Mouse (Mus musculus): ENCODE measurements around the gene Asgr2. TPM values are rescaled to one million over a fixed set of nuclear protein-coding genes. Genes with fewer than 3 reads are reported as not detected.

Asgr2 gene
- polyA plus RNA-seq, 1 experiment from 2014 or later: 0.22 TPM

GRCm38 (mm10) chr11:70079175-70079574 lies 13.3 kb upstream of the Asgr2 start:
- no peak for ATAC-seq (replicated peaks; ENCODE audit: extremely low read depth, insufficient read depth, low FRiP score)
- Histone ChIP-seq H3K36me3 (ENCODE audit: control insufficient read depth, insufficient read depth) (no peaks in the 10 kb centered on the region), H3K4me2 (ENCODE audit: low read depth, low read length) (no peak overlapping the region), H3K4me3 (ENCODE audit: low read length) (no peak overlapping the region), H3K27ac (ENCODE audit: low read length) (no peak overlapping the region), H3K9ac (ENCODE audit: low read length) (no peak overlapping the region), H3K4me1 (ENCODE audit: control insufficient read depth, insufficient read depth, low read length) (no peaks in the 10 kb centered on the region), H3K9me3 (replicated peaks; ENCODE audit: control insufficient read depth, low read length) (no peaks in the 10 kb centered on the region), H3K27me3 (ENCODE audit: control insufficient read depth, insufficient read depth, low read length) (no peaks in the 10 kb centered on the region)
- 58% methylated on average over 6 of the region's 6 CpGs for WGBS

DNA sequence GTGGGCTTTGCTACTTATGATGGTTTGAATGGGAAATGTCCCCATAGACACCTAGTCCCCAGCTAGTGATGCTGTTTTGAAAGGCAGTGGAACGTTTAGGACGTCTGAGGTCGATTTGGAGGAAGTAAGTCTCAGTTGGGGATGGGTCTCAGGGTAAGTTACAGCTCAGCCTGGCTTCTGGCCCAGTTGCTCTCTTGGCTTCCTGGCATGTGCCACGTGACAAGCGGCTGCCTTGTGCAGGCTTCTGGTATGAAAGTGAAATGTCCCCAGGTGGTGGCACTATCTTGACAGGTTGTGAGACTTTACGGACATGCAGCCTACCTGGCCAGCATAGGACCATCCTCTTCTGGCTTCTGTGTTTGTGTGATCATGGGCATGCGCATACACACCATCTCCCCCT lies 12.5 kb upstream of the Asgr2 start:
- WGBS: 45% methylated on average over 7 of the region's 7 CpGs
- no peaks in the 10 kb centered on the region for H3K36me3 ChIP-seq (ENCODE audit: control insufficient read depth, insufficient read depth)
- H3K4me1 ChIP-seq (ENCODE audit: control insufficient read depth, insufficient read depth, low read length): no peaks in the 10 kb centered on the region
- H3K4me2 ChIP-seq (ENCODE audit: low read depth, low read length): no peak overlapping the region
- no peaks in the 10 kb centered on the region for H3K9me3 ChIP-seq (replicated peaks; ENCODE audit: control insufficient read depth, low read length)
- no peaks in the 10 kb centered on the region for H3K27me3 ChIP-seq (ENCODE audit: control insufficient read depth, insufficient read depth, low read length)
- ATAC-seq (replicated peaks; ENCODE audit: extremely low read depth, insufficient read depth, low FRiP score): no peak
- H3K9ac ChIP-seq (ENCODE audit: low read length): no peak overlapping the region
- no peak overlapping the region for H3K27ac ChIP-seq (ENCODE audit: low read length)
- no peak overlapping the region for H3K4me3 ChIP-seq (ENCODE audit: low read length)

DNA sequence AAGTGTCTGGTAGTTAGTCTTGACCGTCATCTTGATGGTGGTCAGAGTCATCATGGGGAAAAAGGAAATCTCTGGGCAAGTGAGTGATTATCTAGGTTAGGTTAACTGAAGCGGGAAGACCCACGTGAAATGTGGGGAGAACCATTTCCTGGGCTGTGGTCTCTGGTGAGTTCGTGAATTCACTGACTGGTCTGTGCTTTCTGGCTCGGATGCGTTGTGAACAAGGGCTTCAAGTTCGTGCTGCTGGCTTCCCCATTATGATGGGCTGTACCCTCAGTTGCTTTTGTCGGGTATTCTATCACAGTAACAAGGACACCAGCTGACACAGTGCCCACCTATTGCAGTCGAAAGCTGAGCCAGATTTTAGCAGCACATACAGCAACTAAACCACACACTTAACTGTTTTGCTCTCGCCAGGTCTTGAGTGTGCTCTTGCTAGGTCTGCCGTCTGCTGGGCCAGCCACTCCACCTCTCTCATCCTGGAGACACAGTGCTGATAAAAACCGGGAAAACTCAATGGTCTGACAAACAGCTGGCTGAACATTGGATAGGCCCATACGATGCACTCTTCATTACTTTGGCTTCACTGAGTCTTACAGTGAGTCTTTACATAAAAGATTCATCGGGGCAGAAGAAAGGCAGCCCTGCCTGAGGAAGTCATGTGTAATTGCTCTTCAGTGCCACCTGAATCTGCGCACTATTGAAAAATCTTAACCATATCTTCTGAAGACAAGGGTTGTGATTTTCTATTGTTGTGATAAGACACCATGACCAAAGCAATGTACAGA lies 11.4 kb upstream of the Asgr2 start:
- Histone ChIP-seq H3K4me3 (ENCODE audit: low read length) (no peak overlapping the region), H3K9me3 (replicated peaks; ENCODE audit: control insufficient read depth, low read length) (no peaks in the 10 kb centered on the region), H3K27me3 (ENCODE audit: control insufficient read depth, insufficient read depth, low read length) (no peaks in the 10 kb centered on the region), H3K9ac (ENCODE audit: low read length) (no peak overlapping the region), H3K27ac (ENCODE audit: low read length) (no peak overlapping the region), H3K4me1 (ENCODE audit: control insufficient read depth, insufficient read depth, low read length) (no peaks in the 10 kb centered on the region), H3K4me2 (ENCODE audit: low read depth, low read length) (no peak overlapping the region), H3K36me3 (ENCODE audit: control insufficient read depth, insufficient read depth) (no peaks in the 10 kb centered on the region)
- ATAC-seq (replicated peaks; ENCODE audit: extremely low read depth, insufficient read depth, low FRiP score): no peak
- WGBS: 75% methylated on average over 15 of the region's 15 CpGs

- Histone ChIP-seq H3K4me1 (ENCODE audit: control insufficient read depth, insufficient read depth, low read length) (no peaks in the 10 kb centered on the region), H3K4me2 (ENCODE audit: low read depth, low read length) (no peak overlapping the region), H3K27me3 (ENCODE audit: control insufficient read depth, insufficient read depth, low read length) (no peaks in the 10 kb centered on the region), H3K9ac (ENCODE audit: low read length) (no peak overlapping the region), H3K27ac (ENCODE audit: low read length) (no peak overlapping the region), H3K9me3 (replicated peaks; ENCODE audit: control insufficient read depth, low read length) (no peaks in the 10 kb centered on the region), H3K4me3 (ENCODE audit: low read length) (no peak overlapping the region), H3K36me3 (ENCODE audit: control insufficient read depth, insufficient read depth) (no peaks in the 10 kb centered on the region)
- WGBS: 71% methylated on average over 8 of the region's 8 CpGs
- no peak for ATAC-seq (replicated peaks; ENCODE audit: extremely low read depth, insufficient read depth, low FRiP score)
Observed at GRCm38 (mm10) chr11:70084563-70084962, 7.9 kb upstream of the Asgr2 start.

GRCm38 (mm10) chr11:70097396-70097795 lies 5.0 kb downstream of the Asgr2 start:
- H3K4me1 ChIP-seq (ENCODE audit: control insufficient read depth, insufficient read depth, low read length): no peaks in the 10 kb centered on the region
- no peak overlapping the region for H3K9ac ChIP-seq (ENCODE audit: low read length)

DNA sequence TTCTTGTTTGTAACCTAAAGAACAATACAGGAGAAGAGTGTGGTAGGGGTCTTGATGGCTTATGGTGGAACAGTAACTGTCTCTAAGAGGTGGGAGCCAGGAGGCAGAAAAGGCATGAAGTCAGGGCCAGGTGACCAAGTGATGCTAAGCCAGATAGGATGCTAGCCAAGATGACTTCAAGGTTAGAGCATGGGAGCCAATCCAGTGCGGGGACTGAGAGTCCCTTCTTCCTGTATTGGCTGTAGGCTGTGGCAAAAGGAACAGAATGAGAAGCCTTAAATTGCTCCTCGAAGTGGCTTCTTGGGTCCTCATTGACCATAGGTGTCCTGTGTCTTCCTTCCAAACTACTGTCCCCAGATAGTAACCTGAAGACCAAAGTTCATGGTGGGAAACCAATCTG lies 6.7 kb downstream of the Asgr2 start:
- Histone ChIP-seq H3K4me3 (ENCODE audit: low read length) (no peak overlapping the region), H3K36me3 (ENCODE audit: control insufficient read depth, insufficient read depth) (no peaks in the 10 kb centered on the region), H3K4me1 (ENCODE audit: control insufficient read depth, insufficient read depth, low read length) (no peaks in the 10 kb centered on the region), H3K27ac (ENCODE audit: low read length) (no peak overlapping the region), H3K27me3 (ENCODE audit: control insufficient read depth, insufficient read depth, low read length) (no peaks in the 10 kb centered on the region), H3K4me2 (ENCODE audit: low read depth, low read length) (no peak overlapping the region), H3K9ac (ENCODE audit: low read length) (no peak overlapping the region), H3K9me3 (replicated peaks; ENCODE audit: control insufficient read depth, low read length) (0 out of 2 replicates have a peak, but pooled peaks cover 3% of the 10 kb centered on the region)
- ATAC-seq (replicated peaks; ENCODE audit: extremely low read depth, insufficient read depth, low FRiP score): no peak
- 79% methylated on average over 2 of the region's 2 CpGs for WGBS

More at GRCm38 (mm10) chr11:70097396-70097795, 5.0 kb downstream of the Asgr2 start:
- Histone ChIP-seq H3K36me3 (ENCODE audit: control insufficient read depth, insufficient read depth) (no peaks in the 10 kb centered on the region), H3K9me3 (replicated peaks; ENCODE audit: control insufficient read depth, low read length) (0 out of 2 replicates have a peak, but pooled peaks cover 3% of the 10 kb centered on the region), H3K4me2 (ENCODE audit: low read depth, low read length) (no peak overlapping the region), H3K27me3 (ENCODE audit: control insufficient read depth, insufficient read depth, low read length) (no peaks in the 10 kb centered on the region), H3K4me3 (ENCODE audit: low read length) (no peak overlapping the region), H3K27ac (ENCODE audit: low read length) (no peak overlapping the region)
- 58% methylated on average over 11 of the region's 11 CpGs for WGBS
- ATAC-seq (replicated peaks; ENCODE audit: extremely low read depth, insufficient read depth, low FRiP score): no peak

DNA sequence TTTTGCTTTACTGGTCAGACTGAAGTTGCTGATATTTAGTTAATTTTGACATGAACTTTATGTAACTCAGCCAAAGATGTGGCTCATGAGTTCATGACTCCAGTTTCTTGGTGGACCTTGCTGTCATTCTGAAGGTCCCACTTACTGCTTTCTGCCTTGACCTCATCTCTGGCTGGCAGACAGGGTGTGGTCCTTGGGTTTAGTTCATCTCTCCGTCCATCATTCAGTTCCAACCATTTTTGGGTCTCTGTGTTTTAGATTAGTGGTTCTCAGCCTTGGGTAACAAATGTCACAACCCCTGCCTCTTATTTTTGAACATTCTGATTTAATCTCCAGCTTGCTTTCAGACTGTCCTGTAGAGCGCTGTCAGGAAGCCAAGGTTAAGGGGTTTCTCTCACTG lies 7.4 kb downstream of the Asgr2 start:
- Histone ChIP-seq H3K9ac (ENCODE audit: low read length) (no peak overlapping the region), H3K27me3 (ENCODE audit: control insufficient read depth, insufficient read depth, low read length) (no peaks in the 10 kb centered on the region), H3K27ac (ENCODE audit: low read length) (no peak overlapping the region), H3K9me3 (replicated peaks; ENCODE audit: control insufficient read depth, low read length) (0 out of 2 replicates have a peak, but pooled peaks cover 3% of the 10 kb centered on the region), H3K4me2 (ENCODE audit: low read depth, low read length) (no peak overlapping the region), H3K36me3 (ENCODE audit: control insufficient read depth, insufficient read depth) (no peaks in the 10 kb centered on the region), H3K4me3 (ENCODE audit: low read length) (no peak overlapping the region), H3K4me1 (ENCODE audit: control insufficient read depth, insufficient read depth, low read length) (no peaks in the 10 kb centered on the region)
- ATAC-seq (replicated peaks; ENCODE audit: extremely low read depth, insufficient read depth, low FRiP score): no peak
- 77% methylated on average over 2 of the region's 2 CpGs for WGBS

- 80% methylated on average over 14 of the region's 14 CpGs for WGBS
- H3K27me3 ChIP-seq (ENCODE audit: control insufficient read depth, insufficient read depth, low read length): no peaks in the 10 kb centered on the region
- H3K4me1 ChIP-seq (ENCODE audit: control insufficient read depth, insufficient read depth, low read length): no peaks in the 10 kb centered on the region
- no peak overlapping the region for H3K9ac ChIP-seq (ENCODE audit: low read length)
- 0 out of 2 replicates have a peak, but pooled peaks cover 1% of the 10 kb centered on the region for H3K9me3 ChIP-seq (replicated peaks; ENCODE audit: control insufficient read depth, low read length)
- ATAC-seq (replicated peaks; ENCODE audit: extremely low read depth, insufficient read depth, low FRiP score): no peak
- no peak overlapping the region for H3K4me3 ChIP-seq (ENCODE audit: low read length)
- no peak overlapping the region for H3K27ac ChIP-seq (ENCODE audit: low read length)
- H3K4me2 ChIP-seq (ENCODE audit: low read depth, low read length): no peak overlapping the region
- no peaks in the 10 kb centered on the region for H3K36me3 ChIP-seq (ENCODE audit: control insufficient read depth, insufficient read depth)
Observed at GRCm38 (mm10) chr11:70103701-70104315, 11.4 kb downstream of the Asgr2 start.

- 51% methylated on average over 8 of the region's 8 CpGs for WGBS
- no peak for ATAC-seq (replicated peaks; ENCODE audit: extremely low read depth, insufficient read depth, low FRiP score)
- no peak overlapping the region for H3K9ac ChIP-seq (ENCODE audit: low read length)
- H3K27me3 ChIP-seq (ENCODE audit: control insufficient read depth, insufficient read depth, low read length): no peaks in the 10 kb centered on the region
- H3K4me2 ChIP-seq (ENCODE audit: low read depth, low read length): no peak overlapping the region
- no peaks in the 10 kb centered on the region for H3K36me3 ChIP-seq (ENCODE audit: control insufficient read depth, insufficient read depth)
- H3K9me3 ChIP-seq (replicated peaks; ENCODE audit: control insufficient read depth, low read length): peaks cover 3% of the 10 kb centered on the region; the same call in 1 of the 2 replicates
- H3K27ac ChIP-seq (ENCODE audit: low read length): no peak overlapping the region
- no peak overlapping the region for H3K4me3 ChIP-seq (ENCODE audit: low read length)
- H3K4me1 ChIP-seq (ENCODE audit: control insufficient read depth, insufficient read depth, low read length): no peaks in the 10 kb centered on the region
Observed at GRCm38 (mm10) chr11:70107085-70107484, 14.6 kb downstream of the Asgr2 start.
